Mouse (Mus musculus): Measurements from ENCODE around the gene Anxa4. TPM values are rescaled to one million over a fixed set of nuclear protein-coding genes. Genes with fewer than 3 reads are reported as not detected.

The Anxa4 gene
- 8.3 to 10.4 TPM (median 9.0 TPM) in 4 replicates for total RNA-seq (2023)

DNA sequence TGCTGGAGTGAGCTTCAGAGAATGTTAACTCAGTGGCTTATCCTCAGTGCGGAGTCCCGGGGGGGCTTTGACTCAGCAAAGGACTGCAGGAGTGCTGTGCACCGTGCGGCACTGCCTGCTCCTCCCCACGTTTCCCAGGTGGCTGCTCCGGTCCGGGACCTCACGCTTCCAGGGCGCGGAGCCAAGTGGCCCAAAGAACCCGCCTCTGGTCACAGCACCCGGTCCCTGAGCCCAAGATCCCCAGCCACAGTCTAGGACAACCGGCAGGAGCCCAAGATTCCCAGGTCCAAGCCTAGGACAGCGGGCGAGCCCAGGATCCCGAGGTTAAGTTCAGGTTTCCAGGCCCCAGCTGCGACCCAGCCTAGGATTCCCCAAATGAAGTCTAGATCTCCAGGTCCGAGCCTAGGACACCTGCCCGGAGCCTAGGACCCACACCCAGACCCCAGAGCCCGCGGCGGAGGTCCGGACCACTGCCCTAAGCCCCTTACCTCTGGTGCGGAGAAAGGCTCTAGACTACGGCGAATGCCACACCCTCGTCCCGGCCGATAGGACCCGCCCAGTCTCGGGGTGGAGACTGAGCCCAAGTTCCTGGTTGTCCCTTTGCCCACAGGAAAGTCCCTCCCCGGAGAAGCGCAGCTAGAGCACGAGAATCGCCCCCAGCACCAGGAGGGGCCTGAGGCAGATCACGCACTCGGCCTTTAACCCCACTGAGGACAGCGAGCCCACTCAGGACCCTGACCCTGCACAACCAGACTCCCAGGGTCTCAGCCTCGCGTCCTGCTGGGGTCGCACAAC is at the start of gene Anxa4:
Gene Anxa4, minus strand, starts transcription at position 564 of the 795 bp plus-strand sequence.

DNA sequence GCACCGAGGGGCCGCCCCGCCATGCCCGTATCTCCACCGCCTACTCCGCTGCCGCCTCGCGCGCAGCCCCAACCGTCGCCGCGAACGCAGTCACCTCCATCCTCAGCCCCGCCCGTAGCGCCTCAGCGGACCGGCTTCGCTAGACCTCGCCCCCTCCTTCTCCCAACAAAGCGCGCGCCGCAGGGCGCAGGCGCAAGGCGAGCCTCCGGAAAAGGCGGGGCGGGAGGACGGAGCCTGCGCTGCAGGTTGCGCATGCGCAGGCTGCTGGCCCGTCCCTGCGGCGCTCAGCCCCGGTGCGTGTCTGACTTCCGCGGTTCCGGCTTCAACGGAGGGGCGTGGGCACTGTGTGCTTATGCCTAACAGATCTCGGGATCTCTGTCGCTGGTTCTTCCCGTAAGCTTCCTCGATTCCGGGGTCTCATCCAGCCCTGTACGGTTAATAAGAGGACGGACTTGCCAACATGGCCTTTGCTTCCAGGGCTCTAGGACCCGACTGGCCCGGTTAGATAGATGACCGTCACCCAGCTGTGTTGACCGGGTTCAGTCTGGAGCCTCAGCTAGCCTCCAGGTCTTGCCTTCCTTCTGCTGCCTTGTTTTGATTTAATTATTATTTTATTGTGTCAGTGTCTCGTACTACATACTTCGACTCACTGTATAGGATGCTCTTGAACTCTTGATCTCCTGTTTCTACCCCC is 60.1 kb downstream of the Anxa4 start, which contains the start of gene Gmcl1:
Gene Gmcl1, minus strand, starts transcription at position 201 of the 694 bp plus-strand sequence.

Other genes with a start within 250 kb of the Anxa4 start
- gene Asprv1, start 165.4 kb downstream of the Anxa4 start, total RNA-seq (2023) = not detected in 4 replicates
- gene Mxd1, start 124.4 kb downstream of the Anxa4 start, total RNA-seq (2023) = 18.2 to 26.1 TPM (median 21.1 TPM) in 4 replicates
- gene Snrnp27, start 109.1 kb downstream of the Anxa4 start, total RNA-seq (2023) = 29.8 to 41.1 TPM (median 40.6 TPM) in 4 replicates
- 26.9 to 30.9 TPM (median 30.6 TPM) in 4 replicates for gene Gmcl1, start 60.2 kb downstream of the Anxa4 start, total RNA-seq (2023)
- 72.8 to 93.4 TPM (median 82.7 TPM) in 4 replicates for gene Aak1, start 55.9 kb upstream of the Anxa4 start, total RNA-seq (2023)
- gene Nfu1, start 215.7 kb upstream of the Anxa4 start, total RNA-seq (2023) = 56.3 to 67.8 TPM (median 62.3 TPM) in 4 replicates
- 29.0 to 36.8 TPM (median 32.7 TPM) in 4 replicates for gene Gfpt1, start 249.3 kb upstream of the Anxa4 start, total RNA-seq (2023)

Data from B cell, adult 62 days (primary cell).